Mouse (Mus musculus): ENCODE measurements at regions not wholly inside any gene's neighbourhood (a gene's known extent, or its start where the extent isn't known, plus 50 kb on each side); places are given as distances from the start of the nearest gene placed in this dataset.

GRCm38 (mm10) chr9:52240585-52241320 is 72.4 kb upstream of the Zc3h12c start:
- DNase-seq (ENCODE audit: low read depth), result no peak

GRCm38 (mm10) chr9:52234775-52235174 is 66.4 kb upstream of the Zc3h12c start:
- DNase-seq (ENCODE audit: low read depth), result no peak

GRCm38 (mm10) chr9:52229589-52229988 is 61.2 kb upstream of the Zc3h12c start:
- no peak for DNase-seq (ENCODE audit: low read depth)

- no peak for DNase-seq (ENCODE audit: low read depth)
Measured at GRCm38 (mm10) chr9:52225646-52226045, 57.3 kb upstream of the Zc3h12c start.

GRCm38 (mm10) chr9:52223509-52224113 is 55.2 kb upstream of the Zc3h12c start:
- no peak for DNase-seq (ENCODE audit: low read depth)

Measured in gonadal fat pad, adult 2 months (tissue).